Mouse (Mus musculus) gastrocnemius, postnatal 36 days (tissue): ENCODE measurements at regions not wholly inside any gene's neighbourhood (a gene's known extent, or its start where the extent isn't known, plus 50 kb on each side); places are given as distances from the start of the nearest gene placed in this dataset.

Experiments
- DNase-seq, 2 experiments: peaks; one replicate each; pipeline ENCODE4 v3.0.0; 2022
- intact Hi-C: fragments of 180-260 bp; cut with DNase I; formaldehyde crosslinking; loops from one replicate; pipeline ENCODE4 v1.15.1; 2025

DNA sequence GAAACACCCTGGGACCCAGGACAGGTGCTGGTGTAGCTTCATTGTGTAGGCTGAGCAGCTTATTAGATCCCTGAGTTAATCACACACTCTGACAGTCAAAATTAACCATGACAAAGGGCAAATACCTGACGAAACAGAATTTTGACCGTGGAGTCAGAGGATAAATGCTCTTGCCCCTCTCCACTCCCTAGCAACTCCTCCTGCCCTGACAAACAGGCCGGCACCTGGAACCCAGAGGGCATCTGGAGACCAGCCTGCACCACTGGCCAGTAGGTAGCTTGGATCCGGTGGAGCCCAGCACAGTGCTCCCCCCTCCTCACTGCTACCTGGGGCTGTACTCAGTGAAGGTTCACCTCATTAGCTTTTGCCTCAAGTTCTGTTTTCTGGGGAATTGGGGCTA lies 174.5 kb downstream of the Snx10 start:
- DNase-seq = no peak
- intact Hi-C loops = no loop called here

DNA sequence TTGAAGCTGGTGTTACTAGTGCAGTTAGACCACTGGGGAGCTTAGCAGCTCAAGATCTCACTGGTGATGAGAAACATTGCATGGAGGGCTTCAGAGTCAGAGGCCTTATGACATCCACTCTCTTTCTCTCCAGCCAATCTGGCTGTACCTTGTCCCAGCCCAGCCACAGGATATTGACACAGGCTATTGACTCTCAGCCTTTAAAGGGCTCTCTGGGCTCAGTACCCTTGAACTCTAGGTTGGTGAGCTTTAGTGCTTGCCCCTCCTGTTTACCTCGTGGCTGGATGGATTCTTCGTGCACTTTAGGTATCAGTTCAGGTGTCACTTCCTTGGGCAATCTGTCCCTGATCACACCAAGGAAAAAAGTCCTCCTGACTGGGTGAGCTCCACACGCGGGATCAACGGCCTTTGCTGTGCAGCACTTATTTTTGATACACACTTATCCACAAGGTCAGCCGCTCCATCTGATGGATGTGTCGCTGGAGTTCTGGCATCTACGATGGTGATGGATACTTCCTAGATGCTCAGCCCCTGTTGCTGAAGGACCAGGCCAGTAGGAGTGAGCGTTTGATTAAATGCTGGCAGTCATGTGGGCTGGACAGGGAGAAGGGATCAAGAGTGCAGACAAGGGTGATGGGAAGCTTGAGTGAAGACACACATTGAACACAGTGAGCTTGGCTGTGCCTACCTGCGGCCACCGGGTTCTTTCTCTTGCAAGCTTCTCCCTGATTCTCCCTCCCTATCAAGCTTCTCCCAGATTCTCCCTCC lies 177.7 kb downstream of the Snx10 start:
- DNase-seq = no peak
- intact Hi-C loops = no loop called here

DNA sequence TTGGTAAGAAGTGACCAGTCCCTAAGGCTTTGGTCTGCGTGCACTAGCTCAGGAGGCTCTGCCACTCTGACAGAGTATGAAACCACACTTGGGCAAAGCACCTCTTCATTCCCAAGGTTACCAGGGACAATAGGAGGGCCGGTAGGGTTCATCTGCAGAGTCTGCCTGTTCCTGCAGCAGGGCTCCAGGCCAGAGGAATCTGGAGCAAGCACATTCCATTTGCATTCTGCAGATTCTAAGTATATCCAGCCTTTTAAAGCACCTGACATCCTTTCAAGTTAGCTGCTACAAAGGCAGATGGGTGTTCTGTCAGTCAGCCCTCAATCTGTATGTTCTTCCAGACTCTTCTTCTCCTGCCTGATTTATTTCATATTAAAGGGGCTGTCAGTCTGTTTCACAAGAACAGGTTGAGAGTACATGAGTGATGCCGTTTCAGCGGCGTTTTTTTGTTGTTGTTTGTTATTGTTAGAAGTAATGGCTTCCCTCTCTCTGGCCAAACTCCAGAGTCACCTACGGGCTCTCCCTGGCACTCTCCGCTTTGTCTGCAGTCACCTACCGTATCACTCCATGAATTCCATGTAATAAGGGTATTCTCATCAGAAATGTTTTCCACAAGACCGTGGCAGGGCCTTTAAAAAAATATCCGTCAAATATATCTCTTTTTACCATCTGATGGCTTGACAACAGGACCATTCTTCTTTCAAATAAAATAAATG lies 178.9 kb downstream of the Snx10 start:
- intact Hi-C loops = no loop called here
- DNase-seq = no peak

DNA sequence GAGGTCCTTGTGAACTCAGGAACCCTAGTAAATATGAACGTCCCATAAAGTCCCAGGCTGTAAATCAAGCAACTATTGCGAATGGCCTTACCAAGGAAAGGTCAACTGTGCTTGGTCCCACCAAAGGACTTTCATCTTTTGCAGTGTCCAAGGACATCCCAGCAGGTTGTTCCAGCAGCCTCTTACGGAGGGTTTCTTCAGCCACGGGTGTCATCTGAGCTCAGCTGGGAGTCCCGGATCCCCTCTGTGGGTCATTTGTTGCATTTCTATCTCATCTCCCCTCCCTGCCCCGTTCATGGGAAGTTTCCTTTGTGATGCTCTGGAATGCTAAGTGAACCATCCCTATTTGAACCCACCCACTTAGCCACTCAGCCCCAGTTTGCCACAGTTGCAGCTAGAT lies 184.3 kb downstream of the Snx10 start:
- intact Hi-C loops = no loop called here
- DNase-seq = no peak

DNA sequence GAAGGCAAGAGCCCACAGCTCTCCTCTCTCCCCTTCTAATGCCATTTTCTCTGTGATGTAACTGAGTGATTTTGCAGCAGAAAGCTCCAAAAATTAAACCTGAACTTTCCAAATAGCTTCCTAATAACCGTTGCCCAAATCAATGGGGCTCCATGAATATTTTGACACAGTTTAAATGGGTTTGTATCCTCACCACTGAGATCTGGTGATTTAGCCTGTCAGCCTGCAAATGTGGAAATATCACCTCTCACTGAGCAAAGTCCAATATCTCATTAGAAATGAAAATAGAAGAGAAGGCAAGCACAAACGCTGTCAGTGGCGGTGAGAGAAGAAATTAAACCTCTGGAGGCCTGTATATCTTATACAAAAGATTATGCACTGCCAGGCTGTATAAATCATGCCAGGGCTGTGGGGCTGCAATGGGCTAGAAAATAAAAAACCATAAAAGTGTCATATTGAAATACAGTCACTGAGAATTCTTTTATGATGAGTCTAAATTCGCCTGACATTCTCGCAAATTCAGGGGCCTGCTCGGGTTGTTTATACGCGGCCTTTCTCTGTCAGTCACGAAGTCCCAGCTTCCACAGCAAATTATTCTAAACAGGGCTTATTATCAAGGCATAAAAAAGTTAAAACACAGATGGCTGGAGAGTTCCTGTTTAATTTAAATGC lies 185.1 kb downstream of the Snx10 start:
- intact Hi-C loops = no loop called here
- no peak for DNase-seq

DNA sequence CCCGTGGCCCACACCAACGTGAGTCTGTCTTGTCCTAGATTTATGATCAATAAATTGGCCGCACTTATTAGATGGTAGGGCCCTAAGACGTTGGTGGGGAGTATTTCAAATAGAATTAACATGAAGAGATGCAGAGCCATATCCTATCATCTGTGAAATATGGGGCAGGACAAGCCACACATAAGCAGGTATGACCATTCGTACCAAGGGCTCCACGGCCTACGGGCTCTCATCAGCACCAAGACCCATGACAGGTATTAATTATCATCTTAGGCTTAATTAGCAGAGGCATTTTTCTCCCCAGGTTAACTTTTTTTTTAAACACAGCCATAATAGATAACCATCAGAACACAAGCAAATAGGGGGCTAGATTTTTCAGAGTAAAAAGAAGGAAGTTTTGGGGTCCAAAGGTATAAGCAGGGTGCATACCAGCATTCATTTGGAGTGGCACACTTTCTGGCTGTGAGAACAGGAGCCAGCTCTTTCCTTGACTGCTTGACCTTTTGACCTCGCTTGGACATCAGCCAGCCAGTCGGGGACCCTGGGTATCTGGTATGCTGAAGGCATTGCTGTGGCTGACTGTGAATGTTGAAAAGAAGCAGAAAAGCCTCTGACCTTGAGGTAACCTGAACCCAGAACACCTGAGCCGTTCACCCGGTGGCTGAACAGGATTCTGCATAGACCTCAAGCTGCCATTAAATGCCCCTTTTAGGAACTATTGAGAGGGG lies 185.8 kb downstream of the Snx10 start:
- DNase-seq = no peak
- intact Hi-C loops = no loop called here

DNA sequence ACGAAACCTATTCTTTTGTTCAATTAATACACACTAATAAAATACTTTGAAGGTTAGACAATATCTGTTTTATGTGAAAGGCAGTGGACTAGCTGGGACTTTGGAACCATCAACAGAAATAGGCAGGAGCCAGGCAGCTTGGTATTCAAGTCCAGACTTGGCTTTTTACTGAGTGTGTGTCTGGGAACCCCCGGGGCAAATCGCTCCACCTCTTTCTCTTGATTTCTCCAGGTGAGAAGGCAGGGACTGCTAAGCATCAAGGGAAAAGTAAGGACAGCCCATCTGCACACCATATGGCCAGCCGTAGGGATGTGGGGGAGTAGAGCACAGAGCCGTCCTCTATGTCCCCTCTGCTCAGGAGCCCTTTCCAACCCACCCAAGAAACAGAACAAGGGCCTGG lies 186.5 kb downstream of the Snx10 start:
- intact Hi-C loops = no loop called here
- DNase-seq = no peak

DNA sequence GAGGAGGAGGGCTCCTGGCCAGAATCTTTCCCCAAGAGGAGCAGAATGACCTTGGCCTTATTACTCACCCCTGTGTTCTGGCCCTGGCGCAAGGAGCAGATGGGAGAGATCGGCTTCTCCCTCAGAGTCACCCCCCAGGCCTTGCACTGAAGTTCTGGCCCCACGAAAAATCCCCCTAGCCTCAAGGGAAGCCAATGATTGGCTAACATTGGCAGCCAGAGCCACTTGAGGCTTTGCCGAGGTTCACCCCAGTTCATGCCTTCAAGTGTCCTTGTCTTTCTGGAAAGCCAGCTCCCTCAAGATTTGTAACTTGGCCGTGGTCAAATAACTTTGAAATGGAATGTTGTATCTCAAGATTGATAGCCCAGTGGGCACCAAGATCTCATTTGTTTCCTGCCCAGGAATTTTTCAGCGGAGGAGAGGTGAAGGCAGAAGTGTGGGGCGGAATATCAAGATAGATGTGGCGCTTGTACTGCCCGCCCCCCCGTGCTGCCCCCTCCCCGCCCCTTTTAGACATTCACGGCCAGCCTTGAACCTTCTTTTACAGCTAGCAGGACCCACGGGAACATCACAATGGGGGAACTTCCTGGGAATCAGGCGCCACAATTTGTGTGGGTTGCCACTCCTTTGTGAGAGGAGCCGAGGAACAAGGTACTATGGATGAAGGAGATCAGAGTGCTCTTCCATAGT lies 187.4 kb downstream of the Snx10 start:
- intact Hi-C loops = no loop called here
- DNase-seq = no peak

DNA sequence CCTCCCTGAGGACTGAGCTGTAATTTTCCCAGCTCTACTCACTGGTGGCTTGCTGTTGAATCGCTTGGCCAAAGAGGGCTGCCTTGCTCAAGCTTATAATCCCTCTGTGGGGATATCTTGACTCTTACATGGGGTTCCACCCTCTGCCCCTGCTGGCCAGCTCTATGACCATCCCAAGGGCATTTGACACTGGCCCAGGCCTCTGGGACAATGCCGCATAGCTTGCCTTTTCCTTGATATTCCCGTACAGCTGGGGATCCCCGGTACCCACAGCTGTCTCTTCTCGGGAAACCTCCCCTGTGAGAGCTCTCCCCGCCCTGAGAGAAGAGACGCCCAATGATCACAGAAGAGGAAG lies 187.9 kb downstream of the Snx10 start:
- intact Hi-C loops = no loop called here
- DNase-seq = no peak

DNA sequence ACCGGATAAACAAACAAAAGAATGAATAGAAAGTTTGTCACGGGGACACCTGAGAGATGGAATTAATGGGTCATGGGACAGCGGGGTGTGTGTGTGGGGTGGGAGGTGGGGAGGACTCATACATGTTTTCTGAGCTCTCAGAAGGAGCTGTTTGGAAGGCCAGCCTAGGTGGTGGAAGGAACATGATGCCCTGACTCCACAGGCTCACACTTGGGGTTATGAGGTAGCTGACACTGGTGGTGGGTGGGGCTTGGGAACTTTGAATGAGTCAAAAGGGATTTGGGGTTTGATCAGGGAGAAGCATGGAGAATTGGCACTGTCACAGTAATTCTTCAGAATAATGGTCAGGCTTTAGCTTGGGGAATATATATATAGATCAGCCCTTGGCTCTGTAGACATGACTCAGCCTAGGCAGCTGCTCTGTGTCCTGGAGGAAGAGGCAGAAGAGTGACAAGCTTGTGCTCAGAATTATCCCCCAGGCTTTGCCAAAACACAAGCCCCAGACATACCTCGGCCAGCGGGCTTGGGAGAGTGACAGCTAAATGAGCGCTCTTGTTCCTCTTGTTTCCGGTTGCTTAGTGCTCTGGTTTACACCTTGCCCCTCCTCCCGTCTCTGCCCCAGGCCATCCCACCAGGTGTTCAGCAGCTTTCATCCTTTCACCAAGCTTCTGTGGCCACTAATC lies 191.6 kb downstream of the Snx10 start:
- intact Hi-C loops = no loop called here
- no peak for DNase-seq

DNA sequence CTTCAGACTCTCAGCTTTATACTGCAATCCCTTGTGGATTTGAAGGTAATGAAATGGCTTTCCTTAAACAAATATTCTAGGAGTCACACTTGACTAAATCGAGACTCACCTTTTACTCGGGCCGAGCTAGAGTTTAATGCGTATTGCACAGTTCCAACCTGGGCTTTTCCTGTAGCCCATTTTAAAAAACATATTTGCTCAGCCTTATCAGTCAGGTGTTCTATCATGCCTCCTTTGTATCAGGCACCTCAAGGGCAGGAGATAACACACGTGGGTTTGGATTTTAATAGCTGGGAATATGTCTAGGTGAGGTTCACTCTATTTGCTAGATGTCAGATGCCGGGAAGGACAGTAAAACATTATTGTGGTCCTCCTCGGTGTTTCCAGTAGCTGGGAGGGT lies 193.7 kb downstream of the Snx10 start:
- DNase-seq = no peak
- intact Hi-C loops = no loop called here

DNA sequence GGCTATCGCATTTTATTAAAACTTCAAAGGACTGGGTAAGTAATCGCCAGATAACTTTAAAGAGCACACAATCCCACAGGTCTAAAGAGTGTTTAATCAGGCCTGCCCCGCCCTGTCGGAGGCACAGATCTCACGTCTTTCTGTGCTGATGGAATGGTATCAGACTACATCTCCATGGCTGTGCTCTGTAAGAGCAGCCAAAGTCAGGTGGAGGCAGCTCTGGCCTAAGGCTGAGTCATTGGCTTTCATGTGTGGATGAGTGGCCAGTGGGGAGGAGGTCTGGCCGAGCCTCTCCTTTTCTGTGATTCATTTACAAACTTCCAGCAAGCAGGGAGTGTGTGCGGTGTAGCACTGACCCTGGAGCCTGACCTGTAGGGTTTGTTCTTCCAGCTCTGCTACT lies 197.0 kb downstream of the Snx10 start:
- intact Hi-C loops = no loop called here

DNA sequence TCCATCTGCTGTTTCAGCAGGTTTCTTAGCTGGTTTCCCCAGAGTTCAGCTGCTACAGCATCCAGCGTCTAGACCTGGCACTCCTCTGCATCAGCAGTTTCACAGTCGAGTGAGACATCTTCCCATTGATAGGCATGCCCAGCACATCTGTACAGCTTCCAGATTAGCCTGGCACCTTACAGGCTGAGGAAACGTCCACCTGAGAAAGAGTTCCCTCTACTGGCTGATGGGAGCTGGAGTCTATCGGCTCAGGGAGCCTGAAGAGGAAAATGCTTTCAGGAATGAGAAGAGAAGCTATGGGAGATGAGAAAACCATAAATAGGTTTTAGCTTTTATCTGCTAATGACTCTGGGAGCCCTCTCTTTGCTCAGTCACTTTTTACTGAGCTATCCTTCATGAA lies 199.4 kb downstream of the Snx10 start:
- intact Hi-C loops = no loop called here
- DNase-seq = no peak

More for the DNA sequence above, 197.0 kb downstream of the Snx10 start:
- DNase-seq = no peak

DNA sequence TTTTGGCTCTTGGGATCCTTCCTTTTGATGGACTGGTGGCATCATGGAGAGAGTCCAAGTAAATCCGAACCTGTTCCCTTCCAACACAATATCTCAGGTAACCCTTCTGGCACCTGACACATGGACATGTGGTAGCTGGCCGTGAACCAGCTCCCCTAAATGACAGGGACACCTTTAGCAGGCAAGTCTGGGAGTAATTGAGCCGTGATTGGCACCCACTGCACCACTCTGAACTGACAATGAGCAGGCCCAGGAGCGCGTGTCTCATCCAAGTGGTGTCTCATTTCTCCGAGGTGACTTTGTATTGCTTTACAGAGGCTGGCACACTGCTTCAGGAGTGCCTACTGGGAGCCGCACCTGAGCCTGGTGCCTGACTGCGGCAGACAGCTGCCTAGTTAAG lies 203.5 kb downstream of the Snx10 start:
- intact Hi-C loops = no loop called here
- no peak for DNase-seq

DNA sequence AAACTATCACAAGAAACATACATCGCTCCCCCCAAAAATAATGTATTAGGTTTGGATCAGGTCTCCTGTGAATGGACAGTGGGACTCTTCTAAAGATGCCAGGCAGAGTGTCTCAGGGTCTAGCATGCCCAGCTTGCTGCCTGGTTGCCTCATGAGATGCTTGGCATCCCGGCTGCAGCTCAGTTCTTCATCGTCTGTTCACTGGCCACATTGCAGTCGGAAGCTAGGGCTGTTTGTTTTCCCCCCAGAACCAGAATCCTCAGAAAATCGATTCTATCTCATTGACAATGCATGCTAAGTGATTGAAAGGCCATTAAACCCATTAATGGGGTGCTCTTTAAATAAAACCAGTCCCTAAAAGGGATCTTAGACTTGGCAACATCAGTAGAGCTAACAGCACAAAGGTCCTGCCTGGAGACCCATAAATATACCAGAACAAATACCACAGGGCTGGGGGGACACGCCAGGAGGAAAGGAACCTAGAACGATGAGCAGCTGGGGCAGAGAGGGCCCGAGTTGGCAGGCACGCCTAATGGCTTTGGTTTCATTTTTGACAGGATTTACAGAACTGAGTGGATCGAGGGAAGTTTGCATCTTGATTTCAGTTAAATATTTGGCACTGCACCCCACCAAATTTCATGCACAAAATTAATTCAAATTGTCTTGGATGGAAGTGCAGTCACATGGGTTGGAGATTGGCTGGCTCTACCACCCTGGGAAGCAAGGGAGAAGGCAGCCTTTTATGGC lies 205.3 kb downstream of the Snx10 start:
- DNase-seq = no peak
- intact Hi-C loops = no loop called here

DNA sequence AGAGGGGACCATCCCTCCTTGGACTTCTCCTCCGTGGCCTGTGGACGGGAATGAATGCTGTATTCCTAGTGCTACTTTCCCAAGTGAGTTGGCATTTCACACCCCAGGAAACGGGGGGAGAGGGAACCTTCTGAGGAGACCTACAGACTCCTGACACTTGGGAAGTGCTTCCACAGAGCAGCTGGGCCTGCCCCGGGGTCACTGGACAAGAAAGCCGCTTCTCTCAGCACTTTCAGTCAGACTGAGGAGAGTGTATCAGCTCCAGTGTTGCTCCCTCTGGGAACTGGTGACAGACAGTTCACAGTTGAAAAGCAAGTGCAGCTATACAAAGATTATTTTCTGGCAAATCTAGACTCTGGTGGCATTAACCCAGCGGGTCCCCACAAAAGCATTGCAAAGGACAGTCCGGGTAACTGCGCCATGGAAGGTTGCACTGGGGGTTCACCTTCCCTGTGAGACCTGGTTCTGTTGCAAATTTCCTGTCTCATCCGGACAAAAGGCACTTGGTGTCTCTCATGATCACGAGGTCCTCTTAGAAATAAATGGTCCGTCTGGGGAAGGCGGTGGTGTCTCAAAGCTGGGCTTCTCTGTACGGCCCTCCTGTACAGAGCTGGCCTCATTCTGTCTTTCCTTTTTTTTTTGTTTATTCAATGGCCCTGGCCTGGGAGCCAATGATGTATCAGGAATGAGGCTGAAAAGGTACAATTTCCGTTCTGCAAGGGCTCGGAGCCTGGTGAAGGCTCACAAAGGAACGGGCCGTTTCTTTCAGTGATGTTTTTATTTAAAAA lies 207.1 kb downstream of the Snx10 start:
- DNase-seq = no peak
- intact Hi-C loops = no loop called here

DNA sequence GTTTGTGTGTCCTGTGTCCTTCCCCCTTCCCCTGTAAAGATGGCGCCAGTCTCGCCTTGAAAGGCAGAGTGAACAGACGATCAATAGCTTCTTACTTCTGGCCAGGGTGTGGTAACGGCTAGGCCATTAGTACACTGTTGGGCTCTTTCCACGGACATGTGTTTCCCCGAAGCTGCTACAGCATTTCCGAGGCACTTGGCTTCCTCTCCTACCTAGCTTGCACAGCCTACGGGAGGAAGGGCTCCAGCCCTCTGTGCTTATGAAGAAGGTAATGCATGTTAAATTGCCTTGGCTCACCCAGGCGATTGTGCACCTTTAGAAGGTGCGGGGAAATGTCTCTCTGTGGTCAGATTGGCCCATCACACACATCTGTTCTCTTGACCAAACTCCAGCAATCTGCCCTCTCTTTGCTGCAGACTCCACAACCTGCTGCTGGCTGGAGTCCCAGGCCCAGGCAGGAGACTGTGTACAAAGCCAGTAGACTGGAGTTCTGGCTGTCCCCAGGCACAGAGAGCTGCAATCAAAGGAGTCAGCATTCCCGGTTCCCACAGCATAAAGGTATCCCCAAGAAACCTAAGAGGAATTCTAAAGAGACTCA lies 208.7 kb downstream of the Snx10 start:
- intact Hi-C loops = no loop called here

DNA sequence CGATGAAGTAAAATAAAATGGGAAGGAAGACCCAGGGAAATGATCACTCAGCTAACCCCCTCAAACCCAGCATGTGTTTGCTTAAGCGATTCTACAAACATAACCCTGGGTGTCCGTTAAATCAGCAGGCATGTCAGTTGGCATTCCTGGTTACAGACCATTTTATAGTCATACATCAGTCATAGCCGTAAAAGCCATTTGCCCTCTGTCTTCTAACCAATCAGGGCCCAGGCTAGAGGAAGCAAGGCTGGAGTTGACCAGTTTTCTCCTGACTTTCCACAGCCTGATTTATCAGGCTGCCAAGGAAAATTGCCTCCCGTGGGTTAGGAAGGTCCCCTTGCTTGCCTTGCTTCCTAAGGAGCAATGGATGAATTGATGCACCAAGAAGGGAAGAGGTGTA lies 212.3 kb downstream of the Snx10 start:
- no peak for DNase-seq
- intact Hi-C loops = no loop called here

More for the DNA sequence above, 208.7 kb downstream of the Snx10 start:
- DNase-seq = no peak
